Mouse (Mus musculus) heart, adult 18-20 months (tissue): ENCODE measurements around the gene Zdhhc12. TPM values are rescaled to one million over a fixed set of nuclear protein-coding genes. Genes with fewer than 3 reads are reported as not detected.

Source experiments
- DNase-seq, 2 experiments: peaks; one replicate each; pipeline ENCODE4 v3.0.0; 2021 to 2022; ENCODE audit warnings: mixed read lengths in 1 of 2
- total RNA-seq, 2 experiments: library from RNA; stranded (reverse); gene quantifications; 2 replicates each; pipeline ENCODE4 v1.2.3; 2021

Zdhhc12 gene
- total RNA-seq, 2 experiments from 2014 or later = 2.8 to 3.9 TPM

GRCm38 (mm10) chr2:30100214-30100613, 6.8 kb upstream of the Zdhhc12 start:
- no peak for DNase-seq

GRCm38 (mm10) chr2:30095882-30096527, 2.6 kb upstream of the Zdhhc12 start:
- DNase-seq = peak; percentile 55 to 65

GRCm38 (mm10) chr2:30094208-30094588, 750 bp upstream of the Zdhhc12 start:
- DNase-seq = no peak

GRCm38 (mm10) chr2:30092280-30092918, 1.0 kb downstream of the Zdhhc12 start:
- DNase-seq = peak in 1 of 2 experiments; percentile 17

- DNase-seq = no peak
These were observed 1.9 kb downstream of the Zdhhc12 start for GRCm38 (mm10) chr2:30091521-30091920.

GRCm38 (mm10) chr2:30087310-30087709, 6.1 kb downstream of the Zdhhc12 start:
- no peak for DNase-seq

- no peak for DNase-seq
These were observed 8.8 kb downstream of the Zdhhc12 start for GRCm38 (mm10) chr2:30084632-30085031.

GRCm38 (mm10) chr2:30084113-30084512, 9.3 kb downstream of the Zdhhc12 start:
- no peak for DNase-seq

- no peak for DNase-seq
These were observed 13.2 kb downstream of the Zdhhc12 start for GRCm38 (mm10) chr2:30080181-30080800.

GRCm38 (mm10) chr2:30078760-30079159, 14.7 kb downstream of the Zdhhc12 start:
- no peak for DNase-seq

- peak; percentile 71 to 85 for DNase-seq
These were observed 15.1 kb downstream of the Zdhhc12 start for GRCm38 (mm10) chr2:30078349-30078712.

GRCm38 (mm10) chr2:30077502-30078348, 15.7 kb downstream of the Zdhhc12 start, which contains the start of gene Pkn3:
Gene Pkn3 (plus strand): TSS chr2:30077684.
- DNase-seq = peak; percentile 88 to 89

GRCm38 (mm10) chr2:30076959-30077358, 16.5 kb downstream of the Zdhhc12 start:
- DNase-seq = no peak

- no peak for DNase-seq
These were observed 17.0 kb downstream of the Zdhhc12 start for GRCm38 (mm10) chr2:30076439-30076838.

GRCm38 (mm10) chr2:30075625-30076024, 17.8 kb downstream of the Zdhhc12 start:
- no peak for DNase-seq

GRCm38 (mm10) chr2:30073285-30073684, 20.2 kb downstream of the Zdhhc12 start:
- DNase-seq = no peak

- DNase-seq = no peak
These were observed 20.6 kb downstream of the Zdhhc12 start for GRCm38 (mm10) chr2:30072875-30073274.

- DNase-seq = no peak
These were observed 25.5 kb downstream of the Zdhhc12 start for GRCm38 (mm10) chr2:30067962-30068361.

- DNase-seq = peak; percentile 49 to 55
These were observed 26.2 kb downstream of the Zdhhc12 start for GRCm38 (mm10) chr2:30067031-30067888.

- peak; percentile 92 to 98 for DNase-seq
These were observed 27.2 kb downstream of the Zdhhc12 start for GRCm38 (mm10) chr2:30066046-30066901.

GRCm38 (mm10) chr2:30064298-30064697, 29.1 kb downstream of the Zdhhc12 start:
- DNase-seq = no peak
